12 mouse cellular contexts compared by ENCODE assay signal in genomic region chr2:125290197-125290965, GRCm38 (mm10). TPM values are rescaled to one million over a fixed set of nuclear protein-coding genes. Genes with fewer than 3 reads are reported as not detected.
DNase-seq lines count a peak whose midpoint lies in the region; ATAC-seq and TF ChIP-seq lines count a peak whose summit lies in the region.
"Had no signal": no experiment of that assay in that cellular context is flagged by ENCODE, and none has a peak within 500 bp of the region (broad histone marks: within the 10 kb centered on the region; RNA-seq: fewer than 3 reads in every experiment).

No protein-coding gene starts in this region.

- no peak overlapping the region for H3K4me2 ChIP-seq in embryonic facial prominence, embryonic 15.5 days (replicated peaks)

- DNase-seq in heart, adult 2 months: peak; percentile 41 to 69
- DNase-seq in heart, embryonic 10.5 days (ENCODE audit: low spot score): no peak
- DNase-seq in 3T3-L1 (ENCODE audit: low read depth, low spot score): peak; percentile 86
- DNase-seq in heart, postnatal 10 days: peak; percentile 77 to 82
- DNase-seq in kidney, adult 2 months: no peak
- no peak for DNase-seq in thymus, postnatal 25 days
- DNase-seq: kidney, adult 9 months; thymus, postnatal 14 days had no signal

- intact Hi-C loops in heart, adult 2 months (cut with DNase I): no loop called here
- intact Hi-C loops in heart, postnatal 10 days (cut with DNase I): no loop called here

- no peak overlapping the region for H3K9ac ChIP-seq in heart, adult 2 months (ENCODE audit: low read depth, low read length)
- H3K9ac ChIP-seq in embryonic facial prominence, embryonic 15.5 days: no peak overlapping the region

- ATAC-seq in embryonic facial prominence, embryonic 15.5 days (ENCODE audit: insufficient number of reproducible peaks, low FRiP score, low TSS enrichment, low read depth): peak; percentile 65; the same call in 1 of the 2 replicates
- ATAC-seq in granulocyte monocyte progenitor cell, adult 5-6 weeks (replicated peaks; ENCODE audit: poor library complexity, severe bottlenecking): no peak

- no peaks in the 10 kb centered on the region for H3K9me3 ChIP-seq in heart, embryonic 10.5 days
- H3K9me3 ChIP-seq in embryonic facial prominence, embryonic 15.5 days (replicated peaks): no peaks in the 10 kb centered on the region

- no peak for TF ChIP-seq POLR2A in heart, adult 2 months (IDR thresholded peaks at IDR 0.05; ENCODE audit: insufficient read depth, low read depth, low read length)
- TF ChIP-seq POLR2A in kidney, adult 2 months (IDR thresholded peaks at IDR 0.05; ENCODE audit: low read depth, low read length): no peak

- no peak overlapping the region for H3K4me3 ChIP-seq in heart, adult 2 months
- H3K4me3 ChIP-seq in heart, embryonic 10.5 days: no peak overlapping the region
- H3K4me3 ChIP-seq in embryonic facial prominence, embryonic 15.5 days (replicated peaks): no peak overlapping the region
- H3K4me3 ChIP-seq in kidney, adult 2 months (ENCODE audit: insufficient read depth, low read depth, low read length): no peak overlapping the region
- H3K4me3 ChIP-seq: erythroblast, embryonic 14.5 days; layer of hippocampus, adult 2 months had no signal

- H3K27ac ChIP-seq in heart, adult 2 months: peak overlapping the region; percentile 38
- H3K27ac ChIP-seq in heart, embryonic 10.5 days: no peak overlapping the region
- no peak overlapping the region for H3K27ac ChIP-seq in embryonic facial prominence, embryonic 15.5 days (replicated peaks)
- no peak overlapping the region for H3K27ac ChIP-seq in kidney, adult 2 months (ENCODE audit: insufficient read depth, low read depth, low read length)
- H3K27ac ChIP-seq: layer of hippocampus, adult 2 months had no signal

- no peaks in the 10 kb centered on the region for H3K79me2 ChIP-seq in heart, adult 2 months (replicated peaks; ENCODE audit: control insufficient read depth, insufficient read depth, low read length)

- no peak for TF ChIP-seq EP300 in heart, adult 2 months (IDR thresholded peaks at IDR 0.05; ENCODE audit: insufficient read depth, low read depth, low read length)

- no peak for TF ChIP-seq CTCF in heart, adult 2 months (IDR thresholded peaks at IDR 0.05)
- TF ChIP-seq CTCF in kidney, adult 2 months (conservative IDR thresholded peaks at IDR 0.05; ENCODE audit: insufficient read depth, insufficient read length, low read depth, low read length): no peak

- H3K36me3 ChIP-seq in heart, adult 2 months (ENCODE audit: control insufficient read depth, insufficient read depth, low read length): no peaks in the 10 kb centered on the region
- H3K36me3 ChIP-seq in heart, embryonic 10.5 days: no peaks in the 10 kb centered on the region
- no peaks in the 10 kb centered on the region for H3K36me3 ChIP-seq in embryonic facial prominence, embryonic 15.5 days
- no peaks in the 10 kb centered on the region for H3K36me3 ChIP-seq in kidney, adult 2 months (ENCODE audit: control insufficient read depth, insufficient read depth, low read length)

- H3K4me1 ChIP-seq in heart, adult 2 months (ENCODE audit: control insufficient read depth, insufficient read depth, low read length): no peaks in the 10 kb centered on the region; the same call in 1 of the 2 replicates
- H3K4me1 ChIP-seq in heart, embryonic 10.5 days: peaks cover 3% of the 10 kb centered on the region; the same call in 1 of the 2 replicates
- H3K4me1 ChIP-seq in embryonic facial prominence, embryonic 15.5 days: peaks cover 8% of the 10 kb centered on the region; the same call in 1 of the 2 replicates
- H3K4me1 ChIP-seq in kidney, adult 2 months (ENCODE audit: control insufficient read depth, insufficient read depth, low read length): no peaks in the 10 kb centered on the region

- 66% methylated on average over 10 of the region's 10 CpGs for WGBS in heart, adult 2 months
- WGBS in heart, embryonic 10.5 days: 82% methylated on average over 10 of the region's 10 CpGs
- WGBS in embryonic facial prominence, embryonic 15.5 days: 61% methylated on average over 10 of the region's 10 CpGs
- WGBS in kidney, adult 2 months: 78% methylated on average over 10 of the region's 10 CpGs

- H3K27me3 ChIP-seq in heart, adult 2 months (ENCODE audit: control insufficient read depth, insufficient read depth, low read length): no peaks in the 10 kb centered on the region
- H3K27me3 ChIP-seq in heart, embryonic 10.5 days (ENCODE audit: insufficient read depth, poor library complexity, severe bottlenecking): no peaks in the 10 kb centered on the region
- H3K27me3 ChIP-seq in embryonic facial prominence, embryonic 15.5 days: no peaks in the 10 kb centered on the region
- H3K27me3 ChIP-seq in kidney, adult 2 months (replicated peaks; ENCODE audit: control insufficient read depth, insufficient read depth, low read length): no peaks in the 10 kb centered on the region

RNA-seq across cellular contexts. Expression of gene Dut, which starts 43.4 kb away (rescaled TPM):
- 10 to 100 TPM; 27.4 to 27.5 TPM for total RNA-seq in heart, adult 2 months (2021)
- polyA plus RNA-seq in heart, adult 2 months (2012; rRNA removed): 17.3 and 25.0 TPM in 2 replicates
- 150 and 180 TPM in 2 replicates for polyA plus RNA-seq in heart, embryonic 10.5 days (2016; fragmentation: Nextera tagmentation; extraction: Ambion mirVana)
- 92.7 and 105 TPM in 2 replicates for polyA plus RNA-seq in embryonic facial prominence, embryonic 15.5 days (2015; fragmentation: Nextera tagmentation; extraction: Ambion mirVana)
- total RNA-seq in heart, postnatal 10 days (2021): 10 to 100 TPM; 38.1 to 42.9 TPM
- 15.8 and 21.4 TPM in 2 replicates for polyA plus RNA-seq in kidney, adult 2 months (2012; rRNA removed)
- total RNA-seq in granulocyte monocyte progenitor cell, adult 5-6 weeks (2014; fragmentation: Nextera tagmentation): 295 and 300 TPM in 2 replicates
- 188 and 215 TPM in 2 replicates for total RNA-seq in granulocyte monocyte progenitor cell, adult 5-6 weeks (2017)

Comparison
In these comparisons a context has a peak if more than half of its experiments do, and no peak if none do; other contexts are left out.
1. DNase-seq: peak in heart, adult 2 months (2 of 2), 3T3-L1 (single experiment) and heart, postnatal 10 days (2 of 2); none in heart, embryonic 10.5 days (single experiment), kidney, adult 2 months (single experiment) and thymus, postnatal 25 days (single experiment).